Mouse (Mus musculus): ENCODE results near the gene Fam162b.

Gene Fam162b

DNA sequence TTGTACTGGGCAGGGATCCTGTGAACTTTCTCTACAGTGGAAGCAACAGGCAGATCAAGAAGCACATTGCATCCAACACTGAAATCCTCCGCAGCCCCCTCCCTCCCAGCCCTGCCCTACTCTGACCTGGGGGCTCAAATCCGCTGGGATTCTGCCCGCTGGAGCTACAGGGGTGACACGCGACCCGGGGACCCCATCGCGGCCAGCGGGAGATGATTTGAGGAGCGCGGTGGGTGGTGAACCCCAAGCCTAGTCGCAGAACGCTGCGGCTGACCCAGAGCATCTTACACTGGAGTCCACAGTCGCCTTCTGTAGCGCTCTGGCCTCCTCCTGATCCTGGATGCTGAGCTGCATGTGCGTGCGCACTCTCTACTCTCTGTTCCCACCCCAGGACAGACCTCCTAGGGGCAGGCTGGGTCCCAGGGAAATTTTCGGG lies at the start of gene Fam162b:
Fam162b (minus strand) TSS at position 379 of the 436 bp plus-strand sequence.
- DNase-seq (ENCODE audit: low spot score in 2 of 2) = no peak

DNA sequence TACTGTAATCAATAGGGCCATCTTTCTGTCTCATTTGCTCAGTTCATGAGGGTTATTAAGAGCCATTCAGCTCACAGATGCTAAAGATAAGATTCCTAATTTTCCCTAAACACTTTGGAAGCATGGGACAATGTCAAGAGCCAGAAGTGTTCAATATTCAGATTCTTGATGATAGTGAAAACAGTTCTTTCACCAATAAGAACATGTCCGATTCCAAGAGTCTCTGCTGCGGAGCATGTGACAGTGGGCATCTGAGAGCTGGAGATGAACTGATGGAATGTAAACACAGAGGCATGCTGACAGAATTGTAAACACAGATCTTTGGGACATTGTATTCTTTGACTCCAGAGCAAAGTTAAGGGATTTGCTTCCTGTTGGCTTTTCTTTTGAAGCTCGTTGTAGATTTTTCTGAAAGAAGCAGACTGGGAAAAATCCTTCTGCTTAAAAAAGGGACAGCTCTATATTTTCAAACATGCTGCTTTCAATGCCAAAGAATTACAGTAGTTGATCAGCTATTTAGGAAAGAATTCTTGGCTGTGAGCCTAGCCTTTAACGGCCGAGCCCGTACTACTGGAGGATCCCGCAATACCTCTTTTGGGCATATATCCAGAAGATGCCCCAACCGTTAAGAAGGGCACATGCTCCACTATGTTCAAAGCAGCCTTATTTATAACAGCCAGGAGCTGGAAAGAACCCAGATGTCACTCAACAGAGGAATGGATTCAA lies 41.3 kb upstream of the Fam162b start, which contains the start of gene Gprc6a:
Gprc6a (minus strand) TSS at position 51 of the 726 bp plus-strand sequence.
- DNase-seq (ENCODE audit: low spot score in 2 of 2) = no peak

DNA sequence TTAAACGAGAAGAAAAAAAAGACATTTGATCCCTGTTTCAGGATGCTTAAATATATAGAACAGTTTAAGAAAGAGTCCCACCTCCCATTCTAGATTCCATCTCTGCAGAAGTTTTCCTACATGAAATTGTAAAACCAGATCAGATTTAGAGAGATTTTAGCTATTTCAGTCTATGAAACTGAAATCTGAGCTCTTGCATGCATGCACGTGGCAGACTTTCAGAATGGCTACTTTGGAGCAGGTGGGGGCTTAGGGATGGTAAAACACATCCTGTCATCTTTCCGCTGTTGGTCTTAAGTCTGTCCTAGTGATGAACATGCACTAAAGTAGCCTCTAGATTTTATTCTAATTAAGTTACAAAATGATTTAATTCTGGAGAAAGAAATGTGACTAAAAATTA lies 30.9 kb upstream of the Fam162b start:
- DNase-seq (ENCODE audit: low spot score in 2 of 2) = no peak

DNA sequence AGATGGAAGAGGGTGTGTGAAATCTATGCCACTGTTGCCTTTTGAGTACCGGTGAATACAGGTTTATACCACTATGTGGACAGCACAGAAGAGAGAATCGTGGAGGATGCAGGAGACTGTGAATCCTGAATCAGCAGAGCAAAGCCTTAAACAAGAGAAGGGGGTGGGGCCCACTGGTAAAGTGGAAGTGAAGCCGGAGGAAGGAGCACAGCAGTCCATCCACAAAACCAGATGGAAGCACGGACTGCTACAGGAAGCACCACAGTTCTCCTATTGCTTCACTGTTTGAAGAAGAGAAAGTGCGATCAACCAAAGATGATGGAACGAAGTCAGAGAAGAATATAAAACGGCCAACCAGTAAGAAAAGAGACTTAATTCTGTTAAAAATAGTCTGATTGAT lies 29.8 kb upstream of the Fam162b start:
- DNase-seq (ENCODE audit: low spot score in 2 of 2) = no peak

DNA sequence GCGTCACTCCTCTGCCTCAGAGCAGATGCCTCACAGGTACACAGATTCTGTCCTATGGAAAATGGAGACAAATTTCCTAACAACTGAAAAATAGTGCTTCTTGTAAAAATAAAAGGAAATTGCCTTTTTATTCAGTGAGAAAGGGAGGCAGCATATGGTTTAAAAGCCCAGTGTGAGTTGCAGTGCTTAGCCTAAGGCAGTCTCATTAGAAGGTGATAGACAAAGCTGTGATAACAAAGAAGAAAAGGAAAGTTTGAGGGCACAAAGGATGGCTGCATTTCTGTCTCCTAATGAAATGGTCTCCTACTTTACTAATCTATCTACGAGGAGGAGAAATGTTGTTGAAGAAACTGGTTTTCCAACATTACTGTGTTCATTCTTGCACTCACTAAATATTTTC lies 28.2 kb upstream of the Fam162b start:
- no peak for DNase-seq (ENCODE audit: low spot score in 2 of 2)

DNA sequence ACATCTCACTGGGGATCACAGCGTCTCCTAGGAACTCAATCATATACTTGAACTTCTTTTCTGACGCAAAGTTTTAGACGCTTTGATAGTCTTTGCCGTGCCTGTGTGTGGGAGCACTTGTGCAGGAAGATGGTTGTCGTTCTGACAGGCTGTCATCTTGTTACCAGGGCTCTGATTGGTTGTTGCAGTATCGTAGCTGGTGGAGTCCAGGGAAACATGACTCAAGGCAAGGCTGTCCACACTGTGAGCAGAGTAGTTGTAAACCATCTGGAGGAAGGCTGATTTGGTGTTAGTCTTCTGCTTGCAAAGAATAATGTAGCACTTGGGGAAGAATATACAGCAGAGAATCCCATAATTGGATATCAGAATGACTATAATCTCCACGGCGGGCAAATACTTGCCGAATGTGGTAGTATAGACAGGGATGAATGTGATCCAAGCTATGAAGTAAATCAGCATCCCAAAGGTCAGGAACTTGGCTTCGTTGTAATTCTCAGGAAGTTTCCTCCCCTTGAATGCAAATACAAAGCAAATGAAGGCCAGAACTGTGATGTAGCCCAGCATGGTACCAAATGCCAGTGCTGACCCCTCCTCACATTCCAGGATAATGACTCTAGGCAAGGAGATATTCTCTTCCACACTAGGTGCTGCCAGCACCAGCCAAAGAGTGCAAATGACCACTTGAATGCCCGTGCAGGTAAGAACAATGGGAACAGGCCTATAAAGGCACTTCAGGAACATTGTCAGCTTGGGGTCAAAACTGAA lies 24.7 kb upstream of the Fam162b start:
- no peak for DNase-seq (ENCODE audit: low spot score in 2 of 2)

DNA sequence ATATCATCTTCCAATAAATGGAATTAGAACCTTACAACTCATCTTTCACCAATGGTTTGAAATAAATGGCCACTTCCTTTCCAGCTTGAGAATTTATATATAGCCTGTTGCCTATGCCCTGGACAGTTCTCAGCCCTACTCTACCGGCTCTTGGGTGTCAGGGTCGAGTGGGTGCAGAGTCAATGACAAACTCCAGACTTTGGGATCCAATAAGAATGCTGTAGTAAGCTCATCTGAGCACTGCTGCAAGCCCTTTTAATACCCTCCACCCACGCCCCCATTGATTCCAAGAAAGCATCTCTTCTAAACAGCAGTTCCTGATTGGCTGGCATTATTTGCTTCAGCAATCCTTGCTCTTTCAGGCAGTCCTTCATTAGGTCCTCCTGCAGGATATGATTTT lies 23.1 kb upstream of the Fam162b start:
- DNase-seq (ENCODE audit: low spot score in 2 of 2) = no peak

DNA sequence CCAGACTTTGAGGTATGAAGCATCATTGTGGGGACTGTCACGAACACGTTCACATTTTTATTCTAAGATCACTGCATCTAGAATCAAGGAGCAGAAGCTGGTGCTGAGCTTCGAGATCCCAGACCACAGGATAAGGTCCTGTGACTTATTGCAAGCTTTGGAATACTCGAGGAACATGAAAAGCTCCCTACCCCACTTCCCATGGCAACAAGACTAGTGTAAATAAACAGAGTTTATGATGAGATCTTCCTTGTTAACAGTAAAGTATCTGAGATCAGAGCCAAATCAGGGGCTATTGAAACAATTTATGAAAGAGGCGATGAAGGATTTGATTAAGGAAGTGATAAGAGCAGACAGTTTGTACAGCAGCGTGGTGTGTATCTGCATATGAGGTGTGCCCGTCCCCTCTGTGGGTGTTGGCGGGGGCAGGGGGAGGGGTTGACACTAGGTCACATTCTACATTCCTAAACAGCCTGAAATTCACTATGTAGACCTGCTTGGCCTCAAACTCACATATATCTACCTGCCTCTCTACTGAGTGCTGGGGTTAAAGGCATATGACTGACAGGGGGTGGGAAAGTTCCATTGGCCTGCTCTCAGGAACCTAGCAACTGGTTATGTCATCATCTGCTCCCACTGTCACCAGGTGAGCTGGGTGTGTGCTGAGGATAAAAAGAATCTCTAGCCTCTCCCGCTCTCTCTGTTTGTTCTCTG lies 21.8 kb upstream of the Fam162b start:
- DNase-seq (ENCODE audit: low spot score in 2 of 2) = no peak

DNA sequence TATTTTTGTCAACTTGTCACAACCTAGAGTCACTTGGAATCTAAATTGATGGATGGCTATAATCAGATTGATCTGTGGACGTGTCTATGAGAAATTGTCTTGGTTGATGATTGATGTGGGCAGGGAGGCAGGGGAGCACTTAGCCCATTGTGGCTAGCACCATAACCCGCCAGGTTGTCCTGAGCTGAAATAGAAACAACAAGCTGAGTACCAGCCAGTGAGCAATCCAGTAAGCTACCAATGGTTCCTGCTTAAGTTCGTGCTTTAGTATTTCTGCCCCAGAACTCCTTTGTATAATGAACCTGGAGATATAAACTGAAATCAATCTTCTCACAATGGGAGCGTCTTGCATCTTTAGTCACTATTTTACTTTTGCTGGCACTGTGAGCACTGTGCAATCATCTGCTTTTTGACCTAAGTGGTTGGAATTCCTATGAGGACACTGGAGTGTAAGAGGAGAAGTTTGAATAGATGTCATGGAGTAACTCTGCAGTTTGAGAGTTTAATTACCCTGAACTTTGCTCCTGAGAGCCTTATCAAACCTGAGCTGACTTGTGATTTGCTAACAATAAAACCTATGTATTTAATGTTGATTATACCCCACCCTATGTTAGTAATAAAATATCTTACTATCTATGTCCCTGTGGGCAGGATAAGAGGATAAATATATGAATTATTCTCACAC lies 19.6 kb upstream of the Fam162b start:
- DNase-seq (ENCODE audit: low spot score in 2 of 2) = no peak

DNA sequence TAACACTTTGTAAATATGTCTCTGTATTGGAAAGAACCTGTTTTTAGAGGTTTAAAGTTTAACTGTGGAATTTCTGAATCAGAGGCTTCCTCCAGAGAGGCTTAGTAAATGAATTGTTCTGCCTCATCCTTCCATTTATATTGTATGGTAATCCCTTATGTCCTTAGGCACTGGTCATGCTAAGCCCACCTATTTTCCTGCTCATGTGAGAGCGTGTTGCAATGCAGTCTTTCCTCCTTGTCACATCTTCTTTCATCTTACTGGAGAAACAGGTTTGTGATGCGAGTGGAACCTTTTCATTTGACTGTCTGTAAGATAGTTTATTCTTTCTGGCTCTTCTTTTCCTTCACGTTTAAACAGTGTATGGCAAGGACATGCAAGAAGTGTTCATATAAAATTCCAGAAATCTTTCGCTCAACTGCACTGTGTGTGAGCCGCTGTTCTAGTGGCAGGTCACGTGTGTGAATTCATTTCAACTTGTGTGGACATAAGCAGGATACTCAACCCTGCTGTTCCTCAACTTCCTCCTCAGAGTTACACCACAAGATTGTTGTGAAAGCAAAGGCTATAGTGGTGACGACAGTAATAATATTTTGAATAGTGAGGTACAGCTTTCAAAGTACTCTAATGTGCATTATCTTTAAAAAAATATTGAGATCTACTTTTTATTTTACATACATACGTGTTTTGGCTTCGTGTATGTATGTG lies 6.8 kb upstream of the Fam162b start:
- DNase-seq (ENCODE audit: low spot score in 2 of 2) = no peak

DNA sequence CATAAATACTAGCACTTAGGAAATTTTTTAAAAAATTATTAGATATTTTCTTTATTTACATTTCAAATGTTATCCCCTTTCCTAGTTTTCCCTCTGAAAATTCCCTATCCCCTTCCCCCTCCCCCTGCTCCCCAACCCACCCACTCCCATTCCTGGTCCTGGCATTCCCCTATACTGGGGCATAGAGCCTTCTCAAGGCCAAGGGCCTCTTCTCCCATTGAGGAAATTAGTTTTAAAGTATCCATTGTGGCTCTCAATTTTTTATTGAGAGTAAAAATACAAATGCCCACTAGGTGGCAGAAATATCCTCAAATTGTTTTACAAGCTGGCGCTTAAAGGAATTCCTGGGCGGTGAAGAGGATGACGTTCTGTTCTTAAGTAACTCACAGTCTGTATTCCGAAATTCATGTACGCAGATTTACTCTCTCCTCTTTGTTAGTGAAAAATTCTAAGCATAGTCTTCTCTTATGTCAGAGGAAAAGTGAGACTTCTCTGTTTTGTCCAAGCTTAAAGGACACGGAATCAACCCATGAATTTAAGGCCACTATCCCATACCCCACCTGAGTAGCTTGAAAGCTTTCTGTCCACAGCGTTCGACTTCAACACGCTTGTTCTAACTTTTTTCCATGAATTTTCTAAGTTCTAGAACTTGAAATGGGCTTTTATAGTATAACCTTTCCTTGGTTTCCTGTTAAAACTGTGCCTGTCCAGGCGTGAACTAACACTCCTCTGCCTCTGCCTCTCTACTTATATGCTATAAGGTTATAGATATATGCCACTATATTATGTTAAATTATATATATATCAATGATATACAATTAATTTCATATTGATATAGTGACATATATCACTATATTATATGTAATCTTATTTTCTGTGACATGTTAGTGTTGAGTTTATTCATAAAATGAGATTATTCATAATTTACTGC lies 4.9 kb upstream of the Fam162b start:
- DNase-seq (ENCODE audit: low spot score in 2 of 2) = no peak

DNA sequence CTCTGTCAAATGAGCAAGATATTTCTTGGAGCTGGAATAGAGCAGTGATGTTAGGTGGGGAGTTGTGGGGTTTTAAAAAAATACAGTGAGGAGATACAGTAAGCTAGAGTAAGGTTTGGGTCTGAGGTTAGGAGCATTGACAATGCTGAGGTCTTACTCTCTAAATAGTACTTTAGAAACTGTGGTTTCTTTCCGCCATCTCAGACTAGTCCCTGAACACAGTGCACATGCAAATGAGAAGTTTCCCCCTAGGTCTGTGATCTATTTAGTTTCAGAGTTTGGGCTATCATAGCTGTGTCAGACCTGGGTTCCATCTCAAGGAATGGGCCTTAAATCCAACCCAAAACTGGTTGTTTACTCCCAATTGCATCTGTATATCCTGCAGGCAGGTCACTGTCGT lies 1.3 kb upstream of the Fam162b start:
- DNase-seq (ENCODE audit: low spot score in 2 of 2) = no peak

DNA sequence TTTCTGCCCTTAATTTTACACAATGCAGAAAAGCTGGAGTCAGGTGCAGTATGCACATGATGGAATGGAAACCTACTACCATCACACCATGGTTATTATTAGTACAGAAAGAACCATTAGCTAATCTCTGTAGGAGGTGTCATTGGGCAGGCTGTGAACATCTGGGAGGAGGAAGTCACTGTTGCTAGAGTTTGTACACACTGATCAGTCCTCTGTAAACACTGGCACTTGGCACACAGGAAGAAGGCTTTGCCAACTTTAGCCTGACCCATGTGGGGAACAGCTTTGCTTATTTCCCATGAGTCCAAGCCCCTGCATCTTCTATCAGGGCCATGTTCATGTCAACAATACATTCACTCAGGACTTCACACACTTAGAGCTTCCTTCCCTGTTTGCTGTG lies 5.4 kb downstream of the Fam162b start:
- DNase-seq (ENCODE audit: low spot score in 2 of 2) = no peak

DNA sequence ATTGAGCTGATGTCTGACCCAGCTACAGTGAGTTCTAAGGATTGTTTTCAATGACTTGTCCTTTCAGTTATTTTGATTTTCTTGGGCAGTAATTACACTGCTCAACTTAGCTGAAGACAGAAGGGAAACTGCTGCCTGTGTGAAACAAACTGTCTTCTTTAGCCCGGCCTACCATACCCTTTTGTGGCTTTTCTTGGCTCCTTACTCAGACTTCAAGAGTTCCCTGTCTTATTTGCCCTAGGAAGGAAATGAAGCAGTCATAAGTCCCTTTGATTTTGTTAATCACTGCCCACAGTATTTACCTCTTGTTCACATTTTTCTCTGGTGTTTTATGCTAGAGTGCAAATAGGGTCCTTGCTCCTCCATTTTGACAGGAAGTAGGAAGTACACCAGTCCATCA lies 5.9 kb downstream of the Fam162b start:
- DNase-seq (ENCODE audit: low spot score in 2 of 2) = no peak

DNA sequence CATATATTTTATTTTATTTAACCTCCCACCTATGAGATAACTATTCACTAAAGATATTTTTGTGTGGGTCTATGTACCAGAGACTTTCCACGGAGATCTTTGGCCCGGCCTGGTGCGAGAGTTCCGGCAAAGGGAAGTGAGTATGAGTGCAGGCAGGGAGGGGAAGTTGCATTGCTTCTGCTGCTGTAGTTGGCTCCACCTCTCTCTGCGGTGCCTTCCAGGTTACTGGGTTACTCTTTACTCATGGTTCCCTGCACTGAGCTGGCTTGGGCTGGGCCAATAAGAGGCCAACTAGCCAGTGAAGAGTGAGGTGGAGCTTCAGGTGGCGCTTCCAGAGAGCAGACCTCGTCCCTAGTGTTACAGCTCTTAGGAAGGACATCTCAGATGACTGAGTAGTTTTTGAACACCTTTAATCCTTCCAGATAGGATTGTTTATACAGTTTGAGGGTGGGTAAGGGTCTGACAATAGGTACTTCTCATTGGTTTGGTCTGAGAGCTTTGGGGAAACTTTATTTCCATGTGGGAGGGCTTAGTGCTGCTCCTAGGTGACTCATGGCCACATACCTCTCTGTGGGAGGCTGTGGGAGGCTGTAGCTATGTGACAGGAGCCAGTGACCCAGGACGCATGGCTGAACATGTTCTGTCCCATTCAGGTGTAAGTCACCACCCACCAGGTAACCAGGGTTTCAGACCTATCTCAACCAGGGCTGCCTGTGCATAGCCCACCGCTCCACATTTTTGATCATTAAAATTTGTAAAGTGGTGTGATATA lies 18.9 kb downstream of the Fam162b start:
- DNase-seq (ENCODE audit: low spot score in 2 of 2) = no peak

DNA sequence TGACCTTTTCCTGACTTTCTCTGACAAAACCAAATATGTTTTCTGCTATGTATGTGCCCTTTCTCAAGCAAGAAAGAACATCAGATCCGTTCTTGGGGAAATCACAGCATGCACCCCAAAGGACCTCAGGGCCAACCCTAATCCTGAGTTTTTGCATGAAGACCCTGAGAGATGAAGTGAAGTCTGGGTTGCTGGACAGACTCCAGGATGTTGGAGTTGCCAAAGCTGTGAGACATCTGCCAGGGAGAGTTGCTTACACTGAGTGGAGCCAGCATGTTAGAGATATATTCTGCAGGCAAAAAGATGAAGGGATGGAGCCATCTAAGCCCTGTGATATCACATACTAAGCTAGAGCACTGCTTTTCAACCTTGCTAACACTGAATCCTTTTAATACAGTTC lies 34.3 kb downstream of the Fam162b start:
- DNase-seq (ENCODE audit: low spot score in 2 of 2) = no peak

DNA sequence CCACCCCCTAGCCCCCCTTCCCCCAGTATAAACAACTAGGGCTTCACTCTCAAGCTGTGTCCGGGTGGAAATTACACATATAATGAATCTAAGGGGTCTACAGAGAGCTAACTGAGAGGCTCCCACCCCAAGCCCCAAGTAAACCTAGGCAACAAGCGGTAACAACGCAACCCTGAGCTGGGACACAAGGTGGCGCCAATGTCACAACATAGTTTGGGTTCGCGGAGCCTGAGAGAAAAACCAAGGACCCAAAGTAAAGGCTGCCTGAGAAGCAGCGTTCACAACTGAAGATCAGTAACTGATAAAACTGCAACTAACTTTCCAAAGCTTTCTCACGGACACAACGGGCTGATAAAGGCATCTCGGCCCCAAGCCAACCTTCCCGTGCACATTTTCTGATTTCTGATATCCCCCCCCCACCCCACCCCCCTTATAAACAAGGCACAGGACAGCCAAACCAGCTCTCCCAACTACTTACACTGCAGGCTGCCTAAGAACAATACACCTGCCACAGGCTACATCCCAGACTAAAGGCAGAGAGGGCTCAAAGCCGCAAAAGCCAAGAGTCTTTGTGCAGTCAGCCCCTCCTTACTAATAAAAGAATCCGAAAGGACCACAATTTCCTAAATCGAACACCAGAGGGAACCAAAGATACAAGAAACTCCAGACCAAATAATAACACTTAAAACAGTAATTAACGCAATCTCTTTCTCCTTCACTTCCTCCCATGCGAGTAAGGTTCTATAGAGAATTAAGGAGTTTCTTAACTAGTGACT lies 36.8 kb downstream of the Fam162b start:
- peak; percentile 44 to 50 for DNase-seq (ENCODE audit: low spot score in 2 of 2)

Data from spleen, postnatal 36 days (tissue).